Comparison of ENCODE assay signal across 22 mouse cellular contexts in genomic region chr5:72195442-72195841, GRCm38 (mm10).
"Had no signal": no experiment of that assay in that cellular context is flagged by ENCODE, and none has a peak within 500 bp of the region (broad histone marks: within the 10 kb centered on the region; RNA-seq: fewer than 3 reads in every experiment).

No protein-coding gene starts in this region.

- DNase-seq: heart, postnatal 10 days; heart, postnatal 14 days; heart, postnatal 36 days; heart, postnatal 4 days; kidney, adult 11 months; kidney, adult 18-20 months; kidney, adult 2 months; kidney, adult 8-10 months; kidney, adult 9 months; kidney, postnatal 10 days; kidney, postnatal 14 days; kidney, postnatal 25 days; kidney, postnatal 36 days; kidney, postnatal 4 days; layer of hippocampus, adult 9-11 months; layer of hippocampus, postnatal 36 days had no signal

- ATAC-seq: hindbrain, embryonic 16.5 days; hindbrain, postnatal 0 days; inflammation-experienced regulatory T-cells, adult 6 months; intestine, embryonic 15.5 days; intestine, embryonic 16.5 days; intestine, postnatal 0 days had no signal
